Comparison of ENCODE assay signal across 20 mouse cellular contexts in genomic region chr11:19094183-19094582, GRCm38 (mm10).
A peak's percentile ranks its signal among the peaks of the same experiment; 100 is the strongest.
DNase-seq lines count a peak whose midpoint lies in the region; ATAC-seq lines count a peak whose summit lies in the region.
"Had no signal": no experiment of that assay in that cellular context is flagged by ENCODE, and none has a peak within 500 bp of the region (broad histone marks: within the 10 kb centered on the region; RNA-seq: fewer than 3 reads in every experiment).

No protein-coding gene starts in this region.

- 57% methylated on average over 14 of the region's 14 CpGs for WGBS in lung, embryonic 15.5 days
- WGBS in midbrain, embryonic 12.5 days = 62% methylated on average over 14 of the region's 14 CpGs
- 59% methylated on average over 14 of the region's 14 CpGs for WGBS in midbrain, embryonic 14.5 days
- 54% methylated on average over 14 of the region's 14 CpGs for WGBS in midbrain, embryonic 15.5 days

- DNase-seq in heart, adult 11 months = peak; percentile 65
- DNase-seq in heart, adult 9 months (ENCODE audit: low spot score in 2 of 2) = no peak
- DNase-seq in lung, postnatal 10 days = no peak
- DNase-seq in midbrain, embryonic 14.5 days = no peak
- no peak for DNase-seq in urinary bladder, adult 2 months (ENCODE audit: low spot score)
- DNase-seq: adrenal gland, adult 2 months; adrenal gland, postnatal 25 days; cerebellum, adult 2 months; cerebellum, postnatal 10 days; forebrain, postnatal 0 days; gastrocnemius, postnatal 14 days; heart, postnatal 36 days had no signal

- no peak overlapping the region for H3K27ac ChIP-seq in lung, embryonic 15.5 days
- no peak overlapping the region for H3K27ac ChIP-seq in midbrain, embryonic 12.5 days (replicated peaks)
- H3K27ac ChIP-seq in midbrain, embryonic 14.5 days (replicated peaks; ENCODE audit: low read depth, low read length) = no peak overlapping the region
- no peak overlapping the region for H3K27ac ChIP-seq in midbrain, embryonic 15.5 days
- H3K27ac ChIP-seq: forebrain, embryonic 12.5 days; heart, embryonic 13.5 days; hindbrain, embryonic 12.5 days had no signal

- no peaks in the 10 kb centered on the region for H3K36me3 ChIP-seq in lung, embryonic 15.5 days
- no peaks in the 10 kb centered on the region for H3K36me3 ChIP-seq in midbrain, embryonic 12.5 days
- H3K36me3 ChIP-seq in midbrain, embryonic 14.5 days (ENCODE audit: control insufficient read depth, insufficient read depth, low read length) = no peaks in the 10 kb centered on the region
- no peaks in the 10 kb centered on the region for H3K36me3 ChIP-seq in midbrain, embryonic 15.5 days (replicated peaks)
- H3K36me3 ChIP-seq: forebrain, embryonic 12.5 days; heart, embryonic 13.5 days; hindbrain, embryonic 12.5 days had no signal

- H3K27me3 ChIP-seq in lung, embryonic 15.5 days = peaks cover 18% of the 10 kb centered on the region; the same call in 1 of the 2 replicates
- H3K27me3 ChIP-seq in midbrain, embryonic 12.5 days = peaks cover 49% of the 10 kb centered on the region
- H3K27me3 ChIP-seq in midbrain, embryonic 14.5 days (ENCODE audit: control insufficient read depth, insufficient read depth, low read length) = 0 out of 2 replicates have a peak, but pooled peaks cover 5% of the 10 kb centered on the region
- peaks cover 7% of the 10 kb centered on the region; the same call in 1 of the 2 replicates for H3K27me3 ChIP-seq in midbrain, embryonic 15.5 days (replicated peaks)
- H3K27me3 ChIP-seq: CH12.LX; heart, embryonic 13.5 days; hindbrain, embryonic 12.5 days had no signal

- H3K9me3 ChIP-seq in lung, embryonic 15.5 days = no peaks in the 10 kb centered on the region
- H3K9me3 ChIP-seq in midbrain, embryonic 12.5 days = no peaks in the 10 kb centered on the region
- H3K9me3 ChIP-seq in midbrain, embryonic 14.5 days (ENCODE audit: control insufficient read depth, low read length) = no peaks in the 10 kb centered on the region
- H3K9me3 ChIP-seq in midbrain, embryonic 15.5 days = no peaks in the 10 kb centered on the region
- H3K9me3 ChIP-seq: forebrain, embryonic 12.5 days; heart, embryonic 13.5 days; hindbrain, embryonic 12.5 days had no signal

- H3K4me2 ChIP-seq in lung, embryonic 15.5 days = no peak overlapping the region
- H3K4me2 ChIP-seq in midbrain, embryonic 12.5 days (replicated peaks) = no peak overlapping the region
- no peak overlapping the region for H3K4me2 ChIP-seq in midbrain, embryonic 14.5 days (ENCODE audit: low read length)
- H3K4me2 ChIP-seq in midbrain, embryonic 15.5 days = no peak overlapping the region
- H3K4me2 ChIP-seq: forebrain, embryonic 12.5 days; heart, embryonic 13.5 days; hindbrain, embryonic 12.5 days had no signal

- no peak overlapping the region for H3K9ac ChIP-seq in lung, embryonic 15.5 days
- no peak overlapping the region for H3K9ac ChIP-seq in midbrain, embryonic 12.5 days (replicated peaks)
- no peak overlapping the region for H3K9ac ChIP-seq in midbrain, embryonic 14.5 days (replicated peaks; ENCODE audit: low read length)
- H3K9ac ChIP-seq in midbrain, embryonic 15.5 days = no peak overlapping the region
- H3K9ac ChIP-seq: forebrain, embryonic 12.5 days; forebrain, postnatal 0 days; heart, embryonic 13.5 days; hindbrain, embryonic 12.5 days had no signal

- ATAC-seq in lung, embryonic 15.5 days (ENCODE audit: borderline replicate concordance, extremely low read depth, low FRiP score, low TSS enrichment) = 0 out of 2 replicates have a peak, but pooled peaks have one; percentile 8
- ATAC-seq in midbrain, embryonic 12.5 days (ENCODE audit: low FRiP score, low read depth) = peak; percentile 31; the same call in 1 of the 2 replicates
- no peak for ATAC-seq in midbrain, embryonic 14.5 days (ENCODE audit: low FRiP score, low TSS enrichment)
- peak; percentile 60; the same call in 1 of the 2 replicates for ATAC-seq in midbrain, embryonic 15.5 days (replicated peaks)
- ATAC-seq: forebrain, postnatal 0 days; Patski had no signal

- H3K4me1 ChIP-seq in lung, embryonic 15.5 days = 0 out of 2 replicates have a peak, but pooled peaks cover 11% of the 10 kb centered on the region
- H3K4me1 ChIP-seq in midbrain, embryonic 12.5 days = peaks cover 16% of the 10 kb centered on the region
- 0 out of 2 replicates have a peak, but pooled peaks cover 2% of the 10 kb centered on the region for H3K4me1 ChIP-seq in midbrain, embryonic 14.5 days (ENCODE audit: control insufficient read depth, insufficient read depth, low read length)
- 0 out of 2 replicates have a peak, but pooled peaks cover 4% of the 10 kb centered on the region for H3K4me1 ChIP-seq in midbrain, embryonic 15.5 days

- H3K4me3 ChIP-seq in lung, embryonic 15.5 days = no peak overlapping the region
- no peak overlapping the region for H3K4me3 ChIP-seq in midbrain, embryonic 12.5 days
- H3K4me3 ChIP-seq in midbrain, embryonic 14.5 days (replicated peaks; ENCODE audit: low read depth, low read length) = no peak overlapping the region
- H3K4me3 ChIP-seq in midbrain, embryonic 15.5 days = no peak overlapping the region
- H3K4me3 ChIP-seq: forebrain, embryonic 12.5 days; heart, embryonic 13.5 days; hindbrain, embryonic 12.5 days had no signal
